Mouse (Mus musculus): ENCODE data around the gene Fbh1.

Fbh1 gene

GRCm38 (mm10) chr2:11777091-11778068 is at the start of gene Fbh1, which contains the start of gene Ankrd16:
Gene Fbh1 (minus strand): TSS chr2:11777582.
Gene Ankrd16 (plus strand): TSS chr2:11777876.
- peak; percentile 99 to 100 for DNase-seq

- no peak for DNase-seq
Observed at GRCm38 (mm10) chr2:11801299-11801930, 24.0 kb upstream of the Fbh1 start.

- DNase-seq, result no peak
Observed at GRCm38 (mm10) chr2:11797930-11798364, 20.6 kb upstream of the Fbh1 start.

- DNase-seq, result no peak
Observed at GRCm38 (mm10) chr2:11794668-11795067, 17.3 kb upstream of the Fbh1 start.

- DNase-seq, result no peak
Observed at GRCm38 (mm10) chr2:11784159-11784558, 6.8 kb upstream of the Fbh1 start.

- DNase-seq, result peak; percentile 79 to 86
Observed at GRCm38 (mm10) chr2:11778087-11778823, 873 bp upstream of the Fbh1 start.

GRCm38 (mm10) chr2:11776415-11776814 is 967 bp downstream of the Fbh1 start:
- no peak for DNase-seq

- DNase-seq, result no peak
Observed at GRCm38 (mm10) chr2:11775121-11775520, 2.3 kb downstream of the Fbh1 start.

- DNase-seq, result peak; percentile 12
Observed at GRCm38 (mm10) chr2:11774426-11774825, 3.0 kb downstream of the Fbh1 start.

- no peak for DNase-seq
Observed at GRCm38 (mm10) chr2:11772401-11772800, 5.0 kb downstream of the Fbh1 start.

GRCm38 (mm10) chr2:11771701-11772100 is 5.7 kb downstream of the Fbh1 start:
- DNase-seq, result no peak

- DNase-seq, result no peak
Observed at GRCm38 (mm10) chr2:11767161-11767545, 10.2 kb downstream of the Fbh1 start.

- DNase-seq, result no peak
Observed at GRCm38 (mm10) chr2:11766485-11767160, 10.8 kb downstream of the Fbh1 start.

- DNase-seq, result no peak
Observed at GRCm38 (mm10) chr2:11765694-11766093, 11.7 kb downstream of the Fbh1 start.

- DNase-seq, result no peak
Observed at GRCm38 (mm10) chr2:11762541-11762940, 14.8 kb downstream of the Fbh1 start.

- DNase-seq, result no peak
Observed at GRCm38 (mm10) chr2:11739516-11740051, 37.8 kb downstream of the Fbh1 start.

- DNase-seq, result no peak
Observed at GRCm38 (mm10) chr2:11738794-11739193, 38.6 kb downstream of the Fbh1 start.

GRCm38 (mm10) chr2:11735853-11736252 is 41.5 kb downstream of the Fbh1 start:
- no peak for DNase-seq

GRCm38 (mm10) chr2:11732978-11733377 is 44.4 kb downstream of the Fbh1 start:
- DNase-seq, result no peak

GRCm38 (mm10) chr2:11729091-11729490 is 48.3 kb downstream of the Fbh1 start:
- DNase-seq, result no peak

- DNase-seq, result no peak
Observed at GRCm38 (mm10) chr2:11727574-11727973, 49.8 kb downstream of the Fbh1 start.

- no peak for DNase-seq
Observed at GRCm38 (mm10) chr2:11722564-11722963, 54.8 kb downstream of the Fbh1 start.
